14 mouse cellular contexts compared by ENCODE assay signal in the genomic region with DNA sequence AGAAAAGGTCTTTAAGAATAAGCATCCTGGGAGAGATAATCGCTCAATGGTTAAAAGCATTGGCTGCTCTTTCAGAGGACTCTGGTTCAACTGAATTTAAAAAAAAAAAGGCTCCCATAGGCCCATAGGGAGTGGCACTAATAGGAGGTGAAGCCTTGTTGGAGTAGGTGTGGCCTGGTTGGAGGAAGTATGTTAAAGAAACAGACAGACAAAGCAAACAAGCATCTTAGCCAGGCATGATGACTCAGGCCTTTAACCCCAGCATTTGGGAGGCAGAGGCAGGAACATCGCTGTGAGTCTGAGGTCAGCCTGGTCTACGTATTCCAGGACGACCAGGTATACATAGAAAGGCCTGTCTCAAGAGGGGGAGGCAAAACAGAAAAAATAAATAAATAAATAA. TPM values are rescaled to one million over a fixed set of nuclear protein-coding genes. Genes with fewer than 3 reads are reported as not detected.
A peak's percentile ranks its signal among the peaks of the same experiment; 100 is the strongest.
DNase-seq lines count a peak whose midpoint lies in the region; ATAC-seq and TF ChIP-seq lines count a peak whose summit lies in the region.
"Had no signal": no experiment of that assay in that cellular context is flagged by ENCODE, and none has a peak within 500 bp of the region (broad histone marks: within the 10 kb centered on the region; RNA-seq: fewer than 3 reads in every experiment).

No protein-coding gene starts in this region.

- no peak for TF ChIP-seq POLR2A in myocyte (IDR thresholded peaks at IDR 0.05; ENCODE audit: insufficient read length, low read depth)
- TF ChIP-seq POLR2A in cerebellum, adult 2 months (IDR thresholded peaks at IDR 0.05; ENCODE audit: borderline replicate concordance, insufficient read depth, low read length): no peak

- no peaks in the 10 kb centered on the region for H3K9me3 ChIP-seq in heart, embryonic 13.5 days
- H3K9me3 ChIP-seq: limb, embryonic 15.5 days; midbrain, embryonic 10.5 days had no signal

- no peak overlapping the region for H3K4me3 ChIP-seq in heart, embryonic 13.5 days
- no peak overlapping the region for H3K4me3 ChIP-seq in myocyte
- H3K4me3 ChIP-seq in cerebellum, adult 2 months (replicated peaks; ENCODE audit: insufficient read depth, low read depth, low read length): no peak overlapping the region
- H3K4me3 ChIP-seq: left cerebral cortex, adult 2 months; limb, embryonic 15.5 days; midbrain, embryonic 10.5 days had no signal

- peaks cover 5% of the 10 kb centered on the region for H3K79me2 ChIP-seq in myocyte (ENCODE audit: control insufficient read depth, insufficient read depth)

- ATAC-seq in heart, embryonic 13.5 days (ENCODE audit: extremely low read depth, insufficient number of reproducible peaks, low FRiP score, low TSS enrichment): peak; percentile 8; the same call in 1 of the 2 replicates

- peak overlapping the region; percentile 72 for H3K27ac ChIP-seq in heart, embryonic 13.5 days (replicated peaks)
- H3K27ac ChIP-seq in cerebellum, adult 2 months (ENCODE audit: insufficient read depth, low read length): no peak overlapping the region
- H3K27ac ChIP-seq: hindbrain, embryonic 14.5 days; kidney, postnatal 0 days; left cerebral cortex, adult 2 months; limb, embryonic 15.5 days; midbrain, embryonic 10.5 days had no signal

- no peaks in the 10 kb centered on the region for H3K27me3 ChIP-seq in heart, embryonic 13.5 days (replicated peaks)
- no peaks in the 10 kb centered on the region for H3K27me3 ChIP-seq in myocyte (ENCODE audit: control insufficient read depth, insufficient read depth, insufficient read length)
- no peaks in the 10 kb centered on the region for H3K27me3 ChIP-seq in cerebellum, adult 2 months (ENCODE audit: control insufficient read depth, insufficient read depth, low read length)
- H3K27me3 ChIP-seq: limb, embryonic 15.5 days had no signal

- 76% methylated on average over 4 of the region's 4 CpGs for WGBS in heart, embryonic 13.5 days
- WGBS in cerebellum, adult 2 months: 95% methylated on average over 4 of the region's 4 CpGs

- peaks cover 19% of the 10 kb centered on the region for H3K4me1 ChIP-seq in heart, embryonic 13.5 days
- H3K4me1 ChIP-seq in cerebellum, adult 2 months (ENCODE audit: control insufficient read depth, insufficient read depth, low read length): no peaks in the 10 kb centered on the region
- H3K4me1 ChIP-seq: limb, embryonic 15.5 days; midbrain, embryonic 10.5 days had no signal

- DNase-seq in heart, postnatal 14 days: no peak
- DNase-seq in ZHBTc4 (ENCODE audit: low read depth, low spot score) (peak; percentile 76), liver (peak; percentile 40)
- no peak for DNase-seq in frontal cortex, postnatal 25 days (ENCODE audit: low spot score in 2 of 2)
- DNase-seq in embryo, embryonic 10.5 days (ENCODE audit: low spot score): no peak
- DNase-seq in cerebellum, adult 2 months: no peak
- DNase-seq: thymus, postnatal 36 days had no signal

- H3K9ac ChIP-seq in heart, embryonic 13.5 days: no peak overlapping the region
- H3K9ac ChIP-seq: hindbrain, embryonic 14.5 days; limb, embryonic 15.5 days had no signal

- intact Hi-C loops in heart, postnatal 14 days (cut with DNase I): no loop called here

- peaks cover 60% of the 10 kb centered on the region for H3K36me3 ChIP-seq in heart, embryonic 13.5 days
- H3K36me3 ChIP-seq in myocyte (ENCODE audit: control insufficient read depth, insufficient read depth): peaks cover 3% of the 10 kb centered on the region

- peak overlapping the region; percentile 45 for H3K4me2 ChIP-seq in heart, embryonic 13.5 days
- H3K4me2 ChIP-seq in myocyte (ENCODE audit: low read depth): peak overlapping the region; percentile 8
- H3K4me2 ChIP-seq: hindbrain, embryonic 14.5 days; limb, embryonic 15.5 days had no signal

- no peak overlapping the region for H3ac ChIP-seq in myocyte (ENCODE audit: control insufficient read depth, insufficient read length)

- no peak for TF ChIP-seq CTCF in cerebellum, adult 2 months (IDR thresholded peaks at IDR 0.05; ENCODE audit: borderline replicate concordance, insufficient read depth, low read depth, low read length)

TF ChIP-seq in myocyte, 11 proteins besides CTCF, POLR2A, EP300 and RAD21:
- no peak for TF ChIP-seq CEBPB (IDR thresholded peaks at IDR 0.05; ENCODE audit: insufficient read depth, poor library complexity, severe bottlenecking)
- no peak for TF ChIP-seq MYOG (IDR thresholded peaks at IDR 0.05; ENCODE audit: control insufficient read depth in 1 of 3, insufficient read depth in 1 of 3, insufficient read length in 2 of 3, low read depth in 2 of 3)
- TF ChIP-seq REST (IDR thresholded peaks at IDR 0.05; ENCODE audit: insufficient read depth, insufficient read length): no peak
- no peak for TF ChIP-seq E2F4 (IDR thresholded peaks at IDR 0.05; ENCODE audit: insufficient read depth)
- TF ChIP-seq USF1 (IDR thresholded peaks at IDR 0.05; ENCODE audit: low read depth): no peak
- no peak for TF ChIP-seq MYOD1 (IDR thresholded peaks at IDR 0.05; ENCODE audit: control insufficient read depth in 1 of 3, insufficient read length in 2 of 3, low read depth in 2 of 3)
- TF ChIP-seq TCF12 (IDR thresholded peaks at IDR 0.05; ENCODE audit: insufficient read depth, poor library complexity, severe bottlenecking): no peak

RNA-seq across cellular contexts. Expression of a gene that starts 39.0 kb away (rescaled TPM):
- 14.2 and 16.6 TPM in 2 replicates for polyA plus RNA-seq in heart, embryonic 13.5 days (2015; fragmentation: Nextera tagmentation; extraction: Ambion mirVana)
- 10 to 100 TPM; 22.6 to 22.7 TPM for total RNA-seq in heart, postnatal 14 days (2021)
- polyA plus RNA-seq in myocyte (2012; fragmentation: generic; extraction: Trizol): 4.8 TPM
- polyA plus RNA-seq in cerebellum, adult 2 months (2012; rRNA removed): 18.8 and 19.8 TPM in 2 replicates

Comparison
In these comparisons a context has a peak if more than half of its experiments do, and no peak if none do; other contexts are left out.
1. DNase-seq: peak in ZHBTc4 (single experiment) and liver (single experiment); none in heart, postnatal 14 days (0 of 2), frontal cortex, postnatal 25 days (0 of 2), embryo, embryonic 10.5 days (single experiment) and cerebellum, adult 2 months (0 of 2).